Mouse (Mus musculus) intestine, embryonic 16.5 days (tissue): ENCODE measurements around the gene Thrap3. TPM values are rescaled to one million over a fixed set of nuclear protein-coding genes. Genes with fewer than 3 reads are reported as not detected.
A peak's percentile ranks its signal among the peaks of the same experiment; 100 is the strongest.

ENCODE experiments used
- ATAC-seq: fragments of 200-750 bp; cut with Nextera tagmentation; 2 replicates; pipeline ENCODE4 v1.8.0; 2017; ENCODE audit warnings: moderate TSS enrichment, moderate library complexity
- H3K27ac ChIP-seq: fragments of 300-500 bp; sonication (generic); 2 replicates; pipeline ENCODE4 v1.5.1; 2014; ENCODE audit warnings: mild to moderate bottlenecking, low read length
- H3K27me3 ChIP-seq: fragments of 300-500 bp; sonication (generic); replicated peaks from 2 replicates; pipeline ENCODE4 v1.6.1; 2014; ENCODE audit warnings: low read length, control low read depth, mixed read lengths; ENCODE audit not compliant: control insufficient read depth, insufficient read depth
- H3K36me3 ChIP-seq: fragments of 300-500 bp; sonication (generic); 2 replicates; pipeline ENCODE4 v1.6.1; 2014; ENCODE audit warnings: low read length, control low read depth; ENCODE audit not compliant: control insufficient read depth, insufficient read depth
- H3K4me1 ChIP-seq: fragments of 300-500 bp; sonication (generic); 2 replicates; pipeline ENCODE4 v1.6.1; 2014; ENCODE audit warnings: low read length, control low read depth, mixed read lengths; ENCODE audit not compliant: control insufficient read depth, insufficient read depth
- H3K4me2 ChIP-seq: fragments of 300-500 bp; sonication (generic); 2 replicates; pipeline ENCODE4 v1.6.1; 2014; ENCODE audit warnings: low read depth, low read length, control low read depth
- H3K4me3 ChIP-seq: fragments of 300-500 bp; sonication (generic); 2 replicates; pipeline ENCODE4 v1.5.1; 2014; ENCODE audit warnings: mild to moderate bottlenecking, low read length
- H3K9ac ChIP-seq: fragments of 300-500 bp; sonication (generic); 2 replicates; pipeline ENCODE4 v1.6.1; 2014; ENCODE audit warnings: low read depth, low read length
- H3K9me3 ChIP-seq: fragments of 300-500 bp; sonication (generic); 2 replicates; pipeline ENCODE4 v1.6.1; 2016; ENCODE audit warnings: low read length, control low read depth; ENCODE audit not compliant: control insufficient read depth
- WGBS: fragments of 180-500 bp; shearing (Covaris S2); extraction: QIAGEN DNeasy Blood & Tissue Kit; methylation state at CpG from one replicate; pipeline ENCODE4 v1.1.7; 2014; 5-methylcytosine and 5-hydroxymethylcytosine counted together
- polyA plus RNA-seq: library from polyadenylated mRNA; unstranded; fragments of >200 nt; fragmentation: Nextera tagmentation; extraction: Ambion mirVana; gene quantifications from 2 replicates; pipeline ENCODE4 v1.2.1, GENCODE M21; 2015

The Thrap3 gene
- 132 and 141 TPM in 2 replicates for polyA plus RNA-seq

GRCm38 (mm10) chr4:126202303-126203181 is at the start of gene Thrap3:
Gene Thrap3, minus strand, starts transcription at chr4:126202760.
- Histone ChIP-seq H3K9me3 (no peaks in the 10 kb centered on the region), H3K27ac (peak within 1 kb of the TSS; percentile 98), H3K4me1 (peaks cover 36% of the 10 kb centered on the region), H3K4me2 (peak within 1 kb of the TSS; percentile 83), H3K9ac (peak within 1 kb of the TSS; percentile 93), H3K4me3 (peak within 1 kb of the TSS; percentile 76), H3K36me3 (no peaks in the 10 kb centered on the region), H3K27me3 (no peaks in the 10 kb centered on the region)
- under 1% methylated on average over 74 of the region's 75 CpGs for WGBS
- ATAC-seq = peak; percentile 99

GRCm38 (mm10) chr4:126251655-126252254 is 49.2 kb upstream of the Thrap3 start:
- H3K36me3 ChIP-seq = no peaks in the 10 kb centered on the region
- H3K9me3 ChIP-seq = no peaks in the 10 kb centered on the region
- no peak overlapping the region for H3K9ac ChIP-seq
- 64% methylated on average over 11 of the region's 11 CpGs for WGBS
- H3K4me2 ChIP-seq = no peak overlapping the region
- no peak overlapping the region for H3K4me3 ChIP-seq
- H3K27me3 ChIP-seq = no peaks in the 10 kb centered on the region
- peak overlapping the region; percentile 36; the same call in 1 of the 2 replicates for H3K27ac ChIP-seq
- ATAC-seq = no peak
- H3K4me1 ChIP-seq = peaks cover 40% of the 10 kb centered on the region

GRCm38 (mm10) chr4:126250659-126251058 is 48.1 kb upstream of the Thrap3 start:
- Histone ChIP-seq H3K36me3 (no peaks in the 10 kb centered on the region), H3K9me3 (no peaks in the 10 kb centered on the region), H3K4me1 (peaks cover 39% of the 10 kb centered on the region), H3K4me3 (no peak overlapping the region), H3K4me2 (no peak overlapping the region), H3K9ac (peak overlapping the region; percentile 32), H3K27ac (no peak overlapping the region; the same call in 1 of the 2 replicates), H3K27me3 (no peaks in the 10 kb centered on the region)
- no peak; the same call in 1 of the 2 replicates for ATAC-seq
- WGBS = 30% methylated on average over 4 of the region's 4 CpGs

DNA sequence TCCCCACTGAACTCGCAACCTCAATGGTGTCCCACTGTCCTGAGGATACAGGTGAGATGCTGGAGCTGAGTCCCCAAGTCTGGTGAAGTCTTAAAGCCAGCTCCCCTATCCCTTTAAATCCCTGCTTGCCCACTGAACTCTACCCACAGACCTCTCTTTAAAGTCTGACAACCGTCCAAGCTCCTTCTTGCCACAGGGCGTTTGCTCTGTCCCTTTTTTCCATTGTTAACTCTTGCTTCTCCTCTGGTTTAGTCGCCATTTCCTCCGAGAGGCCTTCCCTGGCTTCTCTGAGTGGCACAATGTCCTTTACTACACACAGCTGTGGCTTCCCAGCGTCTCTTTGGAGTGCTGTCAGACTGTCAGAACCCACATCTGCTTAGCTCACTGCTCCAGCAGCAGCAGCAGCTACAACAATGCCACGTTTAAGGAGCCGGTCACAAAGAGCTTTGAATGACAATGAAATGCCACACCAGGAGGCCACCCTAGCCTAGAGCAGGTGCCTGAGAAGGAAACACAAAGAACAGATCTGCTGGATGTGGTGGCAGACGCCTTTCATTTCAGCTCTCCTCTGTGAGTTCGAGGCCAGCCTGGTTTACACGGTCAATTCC is 45.8 kb upstream of the Thrap3 start:
- Histone ChIP-seq H3K4me1 (peaks cover 21% of the 10 kb centered on the region), H3K9me3 (no peaks in the 10 kb centered on the region), H3K9ac (no peak overlapping the region), H3K27ac (no peak overlapping the region), H3K4me2 (no peak overlapping the region), H3K36me3 (no peaks in the 10 kb centered on the region), H3K4me3 (no peak overlapping the region), H3K27me3 (no peaks in the 10 kb centered on the region)
- no peak for ATAC-seq
- WGBS = 38% methylated on average over 11 of the region's 11 CpGs

- no peaks in the 10 kb centered on the region for H3K27me3 ChIP-seq
- WGBS = 87% methylated on average over 13 of the region's 13 CpGs
- no peaks in the 10 kb centered on the region for H3K9me3 ChIP-seq
- no peak overlapping the region for H3K4me3 ChIP-seq
- no peak overlapping the region for H3K4me2 ChIP-seq
- peaks cover 5% of the 10 kb centered on the region; the same call in 1 of the 2 replicates for H3K36me3 ChIP-seq
- H3K4me1 ChIP-seq = peaks cover 3% of the 10 kb centered on the region
- no peak for ATAC-seq
- H3K9ac ChIP-seq = no peak overlapping the region
- no peak overlapping the region for H3K27ac ChIP-seq
These were observed 43.8 kb upstream of the Thrap3 start for GRCm38 (mm10) chr4:126246202-126246889.

DNA sequence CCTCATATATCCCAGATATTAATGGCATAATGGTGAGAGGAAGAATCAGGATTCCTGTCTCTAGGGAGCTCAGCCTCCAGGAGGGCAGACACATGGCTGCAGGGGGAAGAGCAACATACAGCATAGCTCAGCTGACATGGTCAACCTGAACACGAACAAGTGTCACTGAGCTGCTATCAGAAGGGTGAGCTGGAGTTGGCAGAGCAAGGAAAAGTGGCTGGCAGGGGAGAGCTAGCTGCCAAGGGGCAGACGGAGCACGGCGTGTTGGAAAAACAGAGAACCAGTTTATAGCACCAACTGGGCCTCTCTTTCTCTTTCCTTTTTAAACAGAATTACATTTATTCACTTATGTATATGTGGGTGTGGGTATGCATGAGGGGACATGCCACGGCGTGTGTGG is 40.0 kb upstream of the Thrap3 start:
- H3K9me3 ChIP-seq = no peaks in the 10 kb centered on the region
- no peaks in the 10 kb centered on the region for H3K4me1 ChIP-seq
- no peaks in the 10 kb centered on the region for H3K27me3 ChIP-seq
- H3K9ac ChIP-seq = no peak overlapping the region
- H3K27ac ChIP-seq = no peak overlapping the region
- ATAC-seq = no peak
- peaks cover 9% of the 10 kb centered on the region for H3K36me3 ChIP-seq
- no peak overlapping the region for H3K4me2 ChIP-seq
- 90% methylated on average over 6 of the region's 6 CpGs for WGBS
- no peak overlapping the region for H3K4me3 ChIP-seq

- no peak overlapping the region for H3K27ac ChIP-seq
- H3K4me3 ChIP-seq = no peak overlapping the region
- H3K4me2 ChIP-seq = no peak overlapping the region
- no peaks in the 10 kb centered on the region for H3K9me3 ChIP-seq
- peaks cover 10% of the 10 kb centered on the region for H3K36me3 ChIP-seq
- no peaks in the 10 kb centered on the region for H3K4me1 ChIP-seq
- no peak for ATAC-seq
- no peak overlapping the region for H3K9ac ChIP-seq
- 49% methylated on average over 9 of the region's 9 CpGs for WGBS
- no peaks in the 10 kb centered on the region for H3K27me3 ChIP-seq
These were observed 39.4 kb upstream of the Thrap3 start for GRCm38 (mm10) chr4:126241956-126242355.

DNA sequence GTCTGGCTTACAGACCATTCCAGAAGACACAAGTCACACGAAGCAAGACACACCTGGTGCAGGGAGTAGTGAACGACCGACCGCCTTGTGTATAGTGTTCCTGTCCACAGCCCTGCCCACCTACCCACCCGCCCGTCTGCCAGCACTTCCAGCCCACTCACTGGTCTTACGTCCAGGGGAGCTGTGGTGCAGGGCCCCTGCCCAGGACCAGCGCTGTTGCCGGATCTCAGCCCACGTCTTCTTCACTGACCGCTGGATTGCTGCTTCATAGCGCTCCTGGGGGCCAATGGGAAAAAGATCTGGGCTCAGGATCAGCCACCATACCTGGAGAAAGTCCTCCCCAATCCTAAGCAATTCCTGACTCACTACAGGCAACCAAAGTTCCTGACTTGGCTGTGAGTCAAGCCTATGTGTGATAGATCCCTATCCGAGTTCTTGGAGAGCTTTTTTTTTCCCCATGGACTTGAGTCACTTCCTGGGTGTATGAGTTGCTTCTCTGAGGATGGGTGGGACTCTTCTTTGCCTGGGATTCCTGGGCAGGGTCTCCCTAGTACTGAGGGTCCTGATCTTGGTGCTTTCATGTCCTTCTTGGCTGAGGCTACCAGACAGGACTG is 37.4 kb upstream of the Thrap3 start:
- 86% methylated on average over 13 of the region's 13 CpGs for WGBS
- Histone ChIP-seq H3K4me3 (no peak overlapping the region), H3K4me1 (no peaks in the 10 kb centered on the region), H3K27me3 (no peaks in the 10 kb centered on the region), H3K36me3 (peaks cover 13% of the 10 kb centered on the region), H3K4me2 (no peak overlapping the region), H3K9me3 (no peaks in the 10 kb centered on the region), H3K9ac (no peak overlapping the region), H3K27ac (no peak overlapping the region)
- no peak for ATAC-seq
